Mouse (Mus musculus): ENCODE data around the gene Zfp334. TPM values are rescaled to one million over a fixed set of nuclear protein-coding genes. Genes with fewer than 3 reads are reported as not detected.
A peak's percentile ranks its signal among the peaks of the same experiment; 100 is the strongest.

Gene Zfp334
- polyA plus RNA-seq, 1 experiment from 2014 or later, result 3.6 TPM

DNA sequence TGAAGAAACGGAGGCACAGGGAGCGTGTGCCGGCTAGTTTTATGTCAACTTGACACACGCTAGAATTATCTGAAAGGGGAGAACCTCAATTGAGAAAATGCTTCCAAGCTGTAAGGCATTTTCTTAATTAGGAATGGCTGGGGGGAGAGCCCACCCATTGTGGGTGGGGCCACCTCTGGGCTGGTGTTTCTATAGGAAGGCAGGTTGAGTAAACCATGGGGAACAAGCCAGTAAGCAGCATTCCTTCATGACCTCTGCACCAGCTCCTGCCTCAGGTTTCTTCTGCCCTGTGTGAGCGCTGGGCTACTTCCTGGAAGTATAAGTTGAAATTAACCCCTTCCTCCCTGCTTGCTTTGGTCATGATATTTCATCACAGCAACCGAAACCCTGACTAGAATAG is 27.7 kb upstream of the Zfp334 start:
- Histone ChIP-seq H3K27ac (no peak overlapping the region), H3K36me3 (ENCODE audit: insufficient read depth, low read length) (no peaks in the 10 kb centered on the region), H3K4me3 (replicated peaks; ENCODE audit: low read depth, low read length) (no peak overlapping the region), H3K9me3 (replicated peaks; ENCODE audit: low read length) (no peaks in the 10 kb centered on the region), H3K4me2 (ENCODE audit: low read length) (no peak overlapping the region), H3K27me3 (ENCODE audit: insufficient read depth, low read length) (no peaks in the 10 kb centered on the region), H3K9ac (ENCODE audit: low read depth, low read length) (no peak overlapping the region), H3K4me1 (replicated peaks; ENCODE audit: insufficient read depth, low read length) (no peaks in the 10 kb centered on the region)
- ATAC-seq (replicated peaks; ENCODE audit: low FRiP score, low read depth) (no peak), DNase-seq (ENCODE audit: low spot score) (no peak)
- TF ChIP-seq CTCF (IDR thresholded peaks at IDR 0.05; ENCODE audit: low read depth), result no peak
- 51% methylated on average over 6 of the region's 6 CpGs for WGBS

- no peak overlapping the region for H3K4me3 ChIP-seq (replicated peaks; ENCODE audit: low read depth, low read length)
- DNase-seq (ENCODE audit: low spot score) (peak; percentile 31), ATAC-seq (replicated peaks; ENCODE audit: low FRiP score, low read depth) (no peak)
- H3K4me1 ChIP-seq (replicated peaks; ENCODE audit: insufficient read depth, low read length), result no peaks in the 10 kb centered on the region
- 49% methylated on average over 11 of the region's 11 CpGs for WGBS
- H3K27me3 ChIP-seq (ENCODE audit: insufficient read depth, low read length), result no peaks in the 10 kb centered on the region
- H3K36me3 ChIP-seq (ENCODE audit: insufficient read depth, low read length), result no peaks in the 10 kb centered on the region
- H3K27ac ChIP-seq, result no peak overlapping the region
- H3K4me2 ChIP-seq (ENCODE audit: low read length), result no peak overlapping the region
- H3K9me3 ChIP-seq (replicated peaks; ENCODE audit: low read length), result no peaks in the 10 kb centered on the region
- H3K9ac ChIP-seq (ENCODE audit: low read depth, low read length), result no peak overlapping the region
- TF ChIP-seq CTCF (IDR thresholded peaks at IDR 0.05; ENCODE audit: low read depth), result no peak
Measured at GRCm38 (mm10) chr2:165415141-165415721, 27.2 kb upstream of the Zfp334 start.

DNA sequence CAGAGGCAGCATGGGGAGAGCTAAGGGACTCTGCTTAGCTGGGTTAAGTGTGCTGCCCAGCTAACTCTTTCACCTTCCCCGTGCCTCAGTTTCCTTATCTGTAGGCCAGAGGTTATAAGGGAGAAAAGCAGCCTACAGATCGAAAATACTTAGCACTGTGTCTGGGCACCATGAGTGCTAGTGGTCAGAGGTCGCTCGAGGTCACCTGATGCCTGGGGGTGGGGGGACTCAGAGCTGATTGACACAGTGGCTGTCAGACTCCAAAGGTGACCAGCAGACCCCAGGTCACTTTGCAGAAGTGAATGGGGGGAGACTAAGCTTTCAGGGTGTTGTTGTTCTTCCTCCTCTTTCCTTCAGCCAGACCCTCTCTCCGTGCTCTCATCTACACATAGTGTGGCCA is 26.3 kb upstream of the Zfp334 start:
- ATAC-seq (replicated peaks; ENCODE audit: low FRiP score, low read depth) (no peak), DNase-seq (ENCODE audit: low spot score) (no peak)
- no peaks in the 10 kb centered on the region for H3K27me3 ChIP-seq (ENCODE audit: insufficient read depth, low read length)
- no peak overlapping the region for H3K27ac ChIP-seq
- H3K4me2 ChIP-seq (ENCODE audit: low read length), result no peak overlapping the region
- H3K9me3 ChIP-seq (replicated peaks; ENCODE audit: low read length), result no peaks in the 10 kb centered on the region
- TF ChIP-seq CTCF (IDR thresholded peaks at IDR 0.05; ENCODE audit: low read depth), result no peak
- H3K4me1 ChIP-seq (replicated peaks; ENCODE audit: insufficient read depth, low read length), result no peaks in the 10 kb centered on the region
- no peak overlapping the region for H3K4me3 ChIP-seq (replicated peaks; ENCODE audit: low read depth, low read length)
- WGBS, result 68% methylated on average over 5 of the region's 5 CpGs
- H3K9ac ChIP-seq (ENCODE audit: low read depth, low read length), result no peak overlapping the region
- H3K36me3 ChIP-seq (ENCODE audit: insufficient read depth, low read length), result no peaks in the 10 kb centered on the region

DNA sequence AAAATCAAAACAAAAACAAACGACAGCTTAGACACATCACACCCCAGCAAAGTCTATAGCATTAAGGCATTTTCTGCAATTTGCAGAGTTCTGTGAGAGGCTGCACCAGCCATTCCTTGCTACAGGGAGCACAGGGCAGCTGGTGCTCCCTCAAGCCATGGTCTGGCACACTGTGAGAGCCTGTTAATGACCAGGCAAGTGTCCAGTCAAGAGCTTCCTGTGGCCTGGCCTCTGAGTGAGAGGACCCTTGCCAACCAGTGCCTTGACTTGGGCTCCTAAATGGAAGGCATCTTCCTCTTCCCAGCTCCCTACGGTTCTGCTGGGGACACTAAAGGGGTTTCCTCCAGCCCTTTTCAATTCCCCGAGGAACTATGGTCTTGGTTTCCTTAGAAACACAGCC is 25.8 kb upstream of the Zfp334 start:
- no peak overlapping the region for H3K27ac ChIP-seq
- no peak for TF ChIP-seq CTCF (IDR thresholded peaks at IDR 0.05; ENCODE audit: low read depth)
- 49% methylated on average over 3 of the region's 3 CpGs for WGBS
- H3K27me3 ChIP-seq (ENCODE audit: insufficient read depth, low read length), result no peaks in the 10 kb centered on the region
- no peaks in the 10 kb centered on the region for H3K9me3 ChIP-seq (replicated peaks; ENCODE audit: low read length)
- no peaks in the 10 kb centered on the region for H3K4me1 ChIP-seq (replicated peaks; ENCODE audit: insufficient read depth, low read length)
- H3K4me3 ChIP-seq (replicated peaks; ENCODE audit: low read depth, low read length), result no peak overlapping the region
- H3K9ac ChIP-seq (ENCODE audit: low read depth, low read length), result no peak overlapping the region
- no peak overlapping the region for H3K4me2 ChIP-seq (ENCODE audit: low read length)
- H3K36me3 ChIP-seq (ENCODE audit: insufficient read depth, low read length), result no peaks in the 10 kb centered on the region
- ATAC-seq (replicated peaks; ENCODE audit: low FRiP score, low read depth) (no peak), DNase-seq (ENCODE audit: low spot score) (no peak)

- H3K9me3 ChIP-seq (replicated peaks; ENCODE audit: low read length), result no peaks in the 10 kb centered on the region
- no peaks in the 10 kb centered on the region for H3K4me1 ChIP-seq (replicated peaks; ENCODE audit: insufficient read depth, low read length)
- no peak overlapping the region for H3K4me2 ChIP-seq (ENCODE audit: low read length)
- TF ChIP-seq CTCF (IDR thresholded peaks at IDR 0.05; ENCODE audit: low read depth), result peak; percentile 70
- no peaks in the 10 kb centered on the region for H3K27me3 ChIP-seq (ENCODE audit: insufficient read depth, low read length)
- no peak overlapping the region for H3K4me3 ChIP-seq (replicated peaks; ENCODE audit: low read depth, low read length)
- DNase-seq (ENCODE audit: low spot score), result no peak
- ATAC-seq (replicated peaks; ENCODE audit: low FRiP score, low read depth), result no peak
- H3K27ac ChIP-seq, result no peak overlapping the region
- H3K36me3 ChIP-seq (ENCODE audit: insufficient read depth, low read length), result no peaks in the 10 kb centered on the region
- no peak overlapping the region for H3K9ac ChIP-seq (ENCODE audit: low read depth, low read length)
- 40% methylated on average over 10 of the region's 10 CpGs for WGBS
Measured at GRCm38 (mm10) chr2:165407700-165408301, 19.7 kb upstream of the Zfp334 start.

DNA sequence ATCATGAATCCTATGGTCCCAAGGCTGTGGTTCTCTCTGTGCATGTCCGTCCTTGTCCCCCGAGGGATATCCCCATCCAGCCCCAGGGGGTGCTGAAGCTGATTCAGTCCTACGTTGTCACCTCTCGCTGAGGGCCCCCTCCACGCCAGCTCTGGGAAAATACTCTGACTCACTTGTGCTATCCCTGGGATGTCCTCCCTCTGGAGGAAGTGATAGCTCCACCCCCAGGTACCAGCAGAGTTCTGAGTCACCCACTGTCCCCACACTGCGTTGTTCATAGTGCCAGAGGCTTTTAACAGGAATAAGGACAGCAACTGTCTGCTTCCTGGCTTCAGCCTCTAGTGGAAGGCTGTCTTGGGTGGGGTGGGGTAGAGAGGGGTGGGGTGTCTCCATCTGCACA is 17.3 kb upstream of the Zfp334 start:
- WGBS, result 61% methylated on average over 6 of the region's 6 CpGs
- DNase-seq (ENCODE audit: low spot score) (no peak), ATAC-seq (replicated peaks; ENCODE audit: low FRiP score, low read depth) (no peak; the same call in 1 of the 2 replicates)
- no peak overlapping the region for H3K4me2 ChIP-seq (ENCODE audit: low read length)
- no peak overlapping the region for H3K27ac ChIP-seq
- H3K4me1 ChIP-seq (replicated peaks; ENCODE audit: insufficient read depth, low read length), result no peaks in the 10 kb centered on the region
- no peaks in the 10 kb centered on the region for H3K9me3 ChIP-seq (replicated peaks; ENCODE audit: low read length)
- H3K27me3 ChIP-seq (ENCODE audit: insufficient read depth, low read length), result no peaks in the 10 kb centered on the region
- no peaks in the 10 kb centered on the region for H3K36me3 ChIP-seq (ENCODE audit: insufficient read depth, low read length)
- no peak overlapping the region for H3K4me3 ChIP-seq (replicated peaks; ENCODE audit: low read depth, low read length)
- TF ChIP-seq CTCF (IDR thresholded peaks at IDR 0.05; ENCODE audit: low read depth), result no peak
- H3K9ac ChIP-seq (ENCODE audit: low read depth, low read length), result no peak overlapping the region

DNA sequence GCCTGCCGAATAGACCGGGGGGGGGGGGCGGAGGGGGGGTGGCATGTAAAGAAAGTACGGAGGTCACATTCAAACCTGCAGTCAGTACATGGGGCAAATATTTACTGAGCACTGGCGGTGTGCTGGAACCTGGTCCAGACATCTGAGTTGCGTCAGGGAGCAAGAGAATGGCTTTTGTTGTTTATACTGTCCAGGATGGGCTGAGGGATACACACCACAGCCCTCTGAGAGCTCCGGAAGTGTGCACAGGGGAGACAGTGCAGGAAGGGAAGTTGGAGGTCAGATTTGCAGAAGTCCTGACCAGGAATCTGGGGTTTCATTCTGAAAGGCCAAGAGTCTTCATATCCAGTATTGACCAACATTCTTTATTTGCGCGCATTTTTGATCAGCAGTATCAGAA is 16.9 kb upstream of the Zfp334 start:
- no peak overlapping the region for H3K27ac ChIP-seq
- DNase-seq (ENCODE audit: low spot score), result no peak

More for the DNA sequence above, 16.9 kb upstream of the Zfp334 start:
- Histone ChIP-seq H3K36me3 (ENCODE audit: insufficient read depth, low read length) (no peaks in the 10 kb centered on the region), H3K4me3 (replicated peaks; ENCODE audit: low read depth, low read length) (no peak overlapping the region), H3K4me2 (ENCODE audit: low read length) (no peak overlapping the region), H3K9ac (ENCODE audit: low read depth, low read length) (no peak overlapping the region), H3K9me3 (replicated peaks; ENCODE audit: low read length) (no peaks in the 10 kb centered on the region), H3K4me1 (replicated peaks; ENCODE audit: insufficient read depth, low read length) (no peaks in the 10 kb centered on the region), H3K27me3 (ENCODE audit: insufficient read depth, low read length) (no peaks in the 10 kb centered on the region)
- WGBS, result 60% methylated on average over 9 of the region's 9 CpGs
- ATAC-seq (replicated peaks; ENCODE audit: low FRiP score, low read depth), result no peak
- TF ChIP-seq CTCF (IDR thresholded peaks at IDR 0.05; ENCODE audit: low read depth), result no peak

Data from kidney, postnatal 0 days (tissue).